ENCODE assay signal across 30 mouse cellular contexts in genomic region chr9:65973206-65973605, GRCm38 (mm10).
DNase-seq lines count a peak whose midpoint lies in the region; ATAC-seq and TF ChIP-seq lines count a peak whose summit lies in the region.
"Had no signal": no experiment of that assay in that cellular context is flagged by ENCODE, and none has a peak within 500 bp of the region (broad histone marks: within the 10 kb centered on the region; RNA-seq: fewer than 3 reads in every experiment).

No protein-coding gene starts in this region.

- no peaks in the 10 kb centered on the region for H3K36me3 ChIP-seq in heart, postnatal 0 days (replicated peaks; ENCODE audit: control insufficient read depth, insufficient read depth, low read length)
- no peaks in the 10 kb centered on the region for H3K36me3 ChIP-seq in embryonic facial prominence, embryonic 11.5 days (replicated peaks; ENCODE audit: control insufficient read depth, insufficient read depth, low read depth, low read length)
- H3K36me3 ChIP-seq: hindbrain, embryonic 12.5 days; midbrain, embryonic 10.5 days; neural tube, embryonic 12.5 days had no signal

- no peaks in the 10 kb centered on the region for H3K27me3 ChIP-seq in heart, postnatal 0 days (ENCODE audit: control insufficient read depth, insufficient read depth, low read length)
- no peaks in the 10 kb centered on the region for H3K27me3 ChIP-seq in embryonic facial prominence, embryonic 11.5 days (ENCODE audit: control insufficient read depth, insufficient read depth, low read length)
- H3K27me3 ChIP-seq: heart, embryonic 13.5 days; hindbrain, embryonic 12.5 days; neural tube, embryonic 12.5 days had no signal

- TF ChIP-seq CTCF in heart, postnatal 0 days (IDR thresholded peaks at IDR 0.05; ENCODE audit: low read depth), result no peak
- no peak for TF ChIP-seq CTCF in embryonic fibroblast, embryonic 13.5 days (IDR thresholded peaks at IDR 0.05; ENCODE audit: borderline replicate concordance, insufficient read depth, low read length)

- WGBS in heart, postnatal 0 days, result 62% methylated on average over 2 of the region's 2 CpGs
- 31% methylated on average over 2 of the region's 2 CpGs for WGBS in embryonic facial prominence, embryonic 11.5 days

- H3K4me2 ChIP-seq in heart, postnatal 0 days (ENCODE audit: low read depth, low read length), result no peak overlapping the region
- no peak overlapping the region for H3K4me2 ChIP-seq in embryonic facial prominence, embryonic 11.5 days (ENCODE audit: low read depth, low read length)
- H3K4me2 ChIP-seq: heart, embryonic 13.5 days; hindbrain, embryonic 12.5 days; neural tube, embryonic 12.5 days had no signal

- no peak for TF ChIP-seq EP300 in heart, postnatal 0 days (IDR thresholded peaks at IDR 0.05; ENCODE audit: low read depth)

- H3K9ac ChIP-seq in heart, postnatal 0 days (replicated peaks; ENCODE audit: low read depth, low read length), result no peak overlapping the region
- no peak overlapping the region for H3K9ac ChIP-seq in embryonic facial prominence, embryonic 11.5 days (replicated peaks; ENCODE audit: low read length)
- H3K9ac ChIP-seq: heart, embryonic 13.5 days; hindbrain, embryonic 12.5 days; liver, embryonic 14.5 days; neural tube, embryonic 12.5 days had no signal

- no peak for TF ChIP-seq POLR2A in embryonic fibroblast, embryonic 13.5 days (IDR thresholded peaks at IDR 0.05; ENCODE audit: low read depth, low read length)

- H3K4me3 ChIP-seq in heart, postnatal 0 days (ENCODE audit: low read depth, low read length), result no peak overlapping the region
- H3K4me3 ChIP-seq in embryonic facial prominence, embryonic 11.5 days (ENCODE audit: low read depth, low read length), result no peak overlapping the region
- no peak overlapping the region for H3K4me3 ChIP-seq in embryonic fibroblast, embryonic 13.5 days (ENCODE audit: insufficient read depth, low read length)
- H3K4me3 ChIP-seq: heart, embryonic 13.5 days; hindbrain, embryonic 12.5 days; midbrain, embryonic 10.5 days; myocyte; neural tube, embryonic 12.5 days had no signal

- 0 out of 2 replicates have a peak, but pooled peaks cover 5% of the 10 kb centered on the region for H3K4me1 ChIP-seq in heart, postnatal 0 days (ENCODE audit: control insufficient read depth, insufficient read depth)
- H3K4me1 ChIP-seq in embryonic facial prominence, embryonic 11.5 days (ENCODE audit: control insufficient read depth, insufficient read depth, low read length), result 0 out of 2 replicates have a peak, but pooled peaks cover 2% of the 10 kb centered on the region
- H3K4me1 ChIP-seq in embryonic fibroblast, embryonic 13.5 days (ENCODE audit: control insufficient read depth, insufficient read depth, low read length), result peaks cover 2% of the 10 kb centered on the region; the same call in 1 of the 2 replicates
- H3K4me1 ChIP-seq: midbrain, embryonic 10.5 days; neural tube, embryonic 12.5 days had no signal

- intact Hi-C loops in heart, postnatal 36 days (cut with DNase I), result no loop called here

- H3K9me3 ChIP-seq in heart, postnatal 0 days (replicated peaks; ENCODE audit: control insufficient read depth, low read length), result no peaks in the 10 kb centered on the region
- H3K9me3 ChIP-seq in embryonic facial prominence, embryonic 11.5 days (replicated peaks; ENCODE audit: control insufficient read depth, low read length), result no peaks in the 10 kb centered on the region
- H3K9me3 ChIP-seq: heart, embryonic 13.5 days; hindbrain, embryonic 12.5 days; midbrain, embryonic 10.5 days; neural tube, embryonic 12.5 days had no signal

- DNase-seq in heart, postnatal 0 days (ENCODE audit: low spot score), result no peak
- no peak for DNase-seq in heart, postnatal 36 days
- DNase-seq in embryo, embryonic 10.5 days (ENCODE audit: low spot score), result peak; percentile 39
- peak; percentile 78 for DNase-seq in embryonic facial prominence, embryonic 11.5 days (ENCODE audit: low spot score)
- no peak for DNase-seq in adrenal gland, postnatal 25 days
- DNase-seq in adrenal gland, adult 2 months, result no peak
- DNase-seq: cerebellum, adult 2 months; cerebellum, postnatal 14 days; gastrocnemius, postnatal 25 days; heart, adult 18-20 months; kidney, adult 9 months; kidney, postnatal 14 days; liver; lung, adult 2 months; lung, postnatal 14 days; right cerebral cortex, adult 18-20 months; spleen, adult 18-20 months; thymus, adult 2 months; thymus, postnatal 36 days had no signal

- 0 out of 2 replicates have a peak overlapping the region, but pooled peaks have one; percentile 25 for H3K27ac ChIP-seq in heart, postnatal 0 days (ENCODE audit: low read depth)
- H3K27ac ChIP-seq in embryonic facial prominence, embryonic 11.5 days (replicated peaks; ENCODE audit: low read depth, low read length), result no peak overlapping the region
- H3K27ac ChIP-seq in embryonic fibroblast, embryonic 13.5 days (ENCODE audit: insufficient read depth, low read length), result peak overlapping the region; percentile 61
- H3K27ac ChIP-seq: heart, embryonic 13.5 days; hindbrain, embryonic 12.5 days; hindbrain, postnatal 0 days; liver, embryonic 14.5 days; midbrain, embryonic 10.5 days; neural tube, embryonic 12.5 days had no signal

- ATAC-seq in heart, postnatal 0 days (ENCODE audit: insufficient read depth, low read depth), result no peak
- no peak for ATAC-seq in embryonic facial prominence, embryonic 11.5 days (replicated peaks; ENCODE audit: insufficient number of reproducible peaks, low FRiP score, low TSS enrichment, low read depth)
- ATAC-seq: CD4-positive, CD25-positive, alpha-beta regulatory T cell, adult 4 months; forebrain, embryonic 14.5 days; hindbrain, postnatal 0 days; intestine, embryonic 16.5 days had no signal

Comparison
In these comparisons a context has a peak if more than half of its experiments do, and no peak if none do; other contexts are left out.
1. DNase-seq: peak in embryo, embryonic 10.5 days (single experiment) and embryonic facial prominence, embryonic 11.5 days (single experiment); none in heart, postnatal 0 days (single experiment), heart, postnatal 36 days (0 of 2), adrenal gland, postnatal 25 days (single experiment) and adrenal gland, adult 2 months (single experiment).